Mouse (Mus musculus): ENCODE results near the gene Ccdc28b. TPM values are rescaled to one million over a fixed set of nuclear protein-coding genes. Genes with fewer than 3 reads are reported as not detected.

Ccdc28b gene
- polyA plus RNA-seq, 1 experiment from 2014 or later = 103 TPM

DNA sequence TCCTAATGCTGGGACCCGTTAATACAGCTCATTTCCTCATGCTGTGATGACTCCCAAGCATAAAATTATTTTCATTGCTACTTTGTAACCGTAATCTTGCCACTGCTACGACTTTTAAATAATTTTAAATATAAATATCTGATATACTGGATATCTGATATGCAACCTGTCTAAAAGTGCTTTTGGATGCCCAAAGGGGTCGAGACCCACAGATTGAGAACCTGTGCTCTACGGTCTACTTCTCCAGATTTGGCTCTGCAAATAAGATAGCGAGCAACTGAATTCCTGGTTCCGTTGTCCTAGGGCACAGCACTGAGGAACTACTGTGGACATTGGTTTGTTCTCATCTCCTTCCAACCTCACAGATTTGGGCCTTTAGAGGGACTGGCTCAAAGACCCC is 46.1 kb downstream of the Ccdc28b start:
- Histone ChIP-seq H3K4me3 (no peak overlapping the region), H3K9me3 (no peaks in the 10 kb centered on the region), H3K4me1 (0 out of 2 replicates have a peak, but pooled peaks cover 5% of the 10 kb centered on the region), H3K27ac (no peak overlapping the region), H3K9ac (no peak overlapping the region), H3K27me3 (replicated peaks) (no peaks in the 10 kb centered on the region; the same call in 1 of the 2 replicates), H3K4me2 (replicated peaks) (no peak overlapping the region), H3K36me3 (no peaks in the 10 kb centered on the region)
- WGBS = 85% methylated on average over 7 of the region's 7 CpGs
- no peak for ATAC-seq (ENCODE audit: low FRiP score, low read depth)

DNA sequence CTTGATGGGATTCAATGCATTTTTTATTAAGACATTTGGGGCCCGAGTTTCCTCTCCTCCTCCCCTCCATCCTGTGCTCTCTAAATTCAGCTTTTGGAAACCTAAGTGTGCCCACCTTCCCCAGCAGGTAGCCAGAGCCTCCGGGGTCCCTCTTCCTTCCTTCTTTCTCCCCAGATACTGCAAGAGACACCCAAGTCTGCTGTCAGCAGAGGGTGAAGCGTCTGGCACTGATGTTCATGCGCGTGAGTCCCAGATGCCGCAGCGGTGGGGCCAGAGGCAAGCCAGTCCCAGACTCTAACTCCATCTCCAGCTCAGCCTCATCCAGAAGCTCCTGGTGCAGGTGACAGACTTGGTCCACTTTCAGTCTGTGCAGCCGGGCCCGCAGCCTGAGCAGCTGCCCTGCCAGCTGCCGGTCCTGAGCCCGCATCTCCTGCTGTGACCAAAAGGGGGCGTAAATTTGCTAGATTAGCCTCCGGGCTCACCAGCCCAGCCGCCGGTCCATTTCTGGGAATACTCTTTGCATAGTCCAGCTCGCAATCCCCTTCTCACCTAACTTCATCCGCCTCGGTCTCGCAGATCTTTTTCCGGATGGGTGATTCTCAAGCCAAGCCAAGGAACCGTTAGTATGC is 46.8 kb downstream of the Ccdc28b start:
- Histone ChIP-seq H3K27ac (no peak overlapping the region), H3K27me3 (replicated peaks) (no peaks in the 10 kb centered on the region; the same call in 1 of the 2 replicates), H3K36me3 (no peaks in the 10 kb centered on the region), H3K9ac (no peak overlapping the region), H3K4me3 (no peak overlapping the region), H3K4me2 (replicated peaks) (peak overlapping the region; percentile 16; the same call in 1 of the 2 replicates), H3K4me1 (0 out of 2 replicates have a peak, but pooled peaks cover 5% of the 10 kb centered on the region), H3K9me3 (no peaks in the 10 kb centered on the region)
- 33% methylated on average over 21 of the region's 21 CpGs for WGBS
- ATAC-seq (ENCODE audit: low FRiP score, low read depth) = no peak

DNA sequence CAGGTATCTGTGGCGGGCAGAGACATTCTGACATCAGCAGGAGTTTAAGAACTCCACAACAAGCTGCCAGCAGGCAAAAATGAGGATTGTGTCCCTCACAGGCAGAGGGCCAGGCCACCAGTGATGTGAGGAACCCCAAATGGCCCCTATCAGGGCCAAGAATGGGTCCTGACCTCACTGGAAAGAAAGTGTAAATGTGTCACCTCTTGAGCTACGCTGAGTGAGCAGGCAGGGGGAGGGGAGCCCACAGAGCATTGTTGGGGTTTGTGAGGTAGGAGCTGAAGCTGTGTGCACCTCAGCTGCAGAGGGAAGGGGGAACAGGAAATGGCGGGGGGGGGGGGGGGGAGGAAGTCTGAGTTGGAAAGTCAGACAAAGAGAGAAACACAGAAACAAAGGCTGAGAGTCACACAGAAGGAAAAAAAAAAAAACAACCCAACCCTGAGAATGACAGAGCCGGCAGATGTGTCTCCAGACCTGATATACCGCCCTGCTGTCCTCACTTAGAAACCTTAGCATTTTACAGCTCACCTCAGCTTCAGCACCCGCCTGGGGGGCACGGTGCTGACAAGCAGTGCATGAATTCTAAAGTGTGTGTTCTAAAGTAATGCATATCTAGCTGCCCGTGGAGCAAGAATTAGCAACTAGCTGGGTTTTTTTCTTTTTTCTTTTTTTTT is 48.4 kb downstream of the Ccdc28b start:
- H3K4me3 ChIP-seq = no peak overlapping the region
- H3K9me3 ChIP-seq = no peaks in the 10 kb centered on the region
- no peak overlapping the region for H3K27ac ChIP-seq
- no peaks in the 10 kb centered on the region; the same call in 1 of the 2 replicates for H3K27me3 ChIP-seq (replicated peaks)
- H3K4me1 ChIP-seq = 0 out of 2 replicates have a peak, but pooled peaks cover 5% of the 10 kb centered on the region
- no peak overlapping the region for H3K9ac ChIP-seq
- H3K36me3 ChIP-seq = no peaks in the 10 kb centered on the region
- 47% methylated on average over 7 of the region's 8 CpGs for WGBS
- ATAC-seq (ENCODE audit: low FRiP score, low read depth) = no peak
- H3K4me2 ChIP-seq (replicated peaks) = no peak overlapping the region

DNA sequence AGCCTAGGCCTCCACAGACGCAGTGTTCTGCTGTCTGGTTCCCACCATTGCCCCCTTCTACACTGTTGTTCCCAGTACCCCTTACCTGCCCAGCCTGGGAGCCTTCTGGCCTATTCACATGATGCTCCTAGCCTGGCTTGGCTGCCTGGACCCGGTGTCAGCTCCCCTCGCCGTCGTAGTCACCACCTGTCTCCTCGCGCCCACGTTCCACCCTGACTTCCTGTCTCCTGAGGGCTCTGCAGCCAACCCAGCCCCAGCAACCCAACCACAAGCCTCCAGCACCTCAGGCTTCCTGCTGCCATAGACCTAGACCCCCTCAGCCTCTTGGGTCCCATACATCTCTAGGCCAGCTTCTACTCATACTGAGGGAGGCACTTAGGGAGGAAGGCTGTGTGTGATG is 50.3 kb downstream of the Ccdc28b start, which contains the start of gene Lck:
Gene Lck, minus strand, starts transcription at position 212 of the 400 bp plus-strand sequence.
- no peak for ATAC-seq (ENCODE audit: low FRiP score, low read depth)
- Histone ChIP-seq H3K4me1 (0 out of 2 replicates have a peak, but pooled peaks cover 5% of the 10 kb centered on the region), H3K4me2 (replicated peaks) (no peak within 1 kb of the TSS), H3K27ac (no peak within 1 kb of the TSS), H3K36me3 (no peaks in the 10 kb centered on the region), H3K4me3 (no peak within 1 kb of the TSS), H3K9ac (no peak within 1 kb of the TSS), H3K9me3 (no peaks in the 10 kb centered on the region), H3K27me3 (replicated peaks) (no peaks in the 10 kb centered on the region; the same call in 1 of the 2 replicates)
- WGBS = 86% methylated on average over 8 of the region's 8 CpGs

DNA sequence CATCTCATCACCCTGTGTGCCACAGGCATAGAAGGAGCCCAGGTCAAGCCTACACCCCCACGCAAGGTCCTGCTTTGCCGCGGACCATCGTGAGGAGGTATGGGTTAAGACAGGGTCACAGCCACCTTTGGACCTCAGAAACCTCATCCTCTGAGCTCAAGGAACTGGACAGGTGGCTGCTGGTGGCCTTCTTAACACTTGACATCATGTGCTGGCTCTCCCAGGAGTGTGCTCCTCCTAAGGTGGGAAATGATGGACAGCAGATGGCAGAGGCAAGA is 50.7 kb downstream of the Ccdc28b start:
- 98% methylated on average over 4 of the region's 4 CpGs for WGBS

DNA sequence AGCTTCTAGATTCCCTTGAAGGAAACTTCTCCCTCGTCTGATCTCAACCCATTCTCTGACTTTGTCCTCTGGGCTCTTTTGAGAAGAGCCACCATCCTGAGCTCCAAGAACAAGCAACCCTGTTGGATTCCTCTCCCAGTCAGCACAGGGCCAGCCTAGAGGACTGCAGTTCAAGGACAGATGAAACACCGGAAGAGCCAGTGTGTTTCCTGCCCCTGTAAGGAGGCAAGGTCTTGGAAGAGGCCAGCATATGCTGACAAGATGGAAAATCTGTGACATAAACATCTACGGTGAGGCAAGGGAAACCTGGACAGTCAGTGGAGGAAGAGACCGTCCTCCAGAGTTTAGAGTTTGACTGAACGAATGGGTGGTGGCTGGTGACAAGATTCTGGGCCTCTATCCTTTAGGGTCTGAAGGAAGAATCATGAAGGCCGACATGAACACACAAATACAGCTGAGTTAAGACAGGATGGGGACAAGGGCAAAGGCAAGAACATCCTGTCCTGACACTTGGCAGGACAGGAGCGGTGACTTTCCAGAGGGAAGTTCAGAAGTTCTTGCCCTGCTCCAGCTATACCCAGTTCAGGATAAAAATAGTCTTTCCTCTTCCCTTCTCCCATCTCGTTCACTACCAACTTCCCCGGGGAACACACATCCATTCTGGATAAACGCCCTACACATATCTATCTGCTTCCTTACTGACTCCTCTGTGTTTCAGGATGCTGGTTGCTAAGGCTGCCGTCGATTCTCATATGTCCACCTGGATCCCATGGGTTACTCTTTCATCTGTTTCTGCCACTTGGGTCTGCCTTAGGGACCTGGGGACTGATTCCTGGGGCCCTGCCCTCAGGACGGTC is 51.3 kb downstream of the Ccdc28b start:
- Histone ChIP-seq H3K4me2 (replicated peaks) (no peak overlapping the region), H3K27me3 (replicated peaks) (no peaks in the 10 kb centered on the region), H3K36me3 (no peaks in the 10 kb centered on the region), H3K27ac (no peak overlapping the region), H3K4me1 (0 out of 2 replicates have a peak, but pooled peaks cover 5% of the 10 kb centered on the region), H3K4me3 (no peak overlapping the region), H3K9me3 (no peaks in the 10 kb centered on the region), H3K9ac (no peak overlapping the region)
- no peak for ATAC-seq (ENCODE audit: low FRiP score, low read depth)
- 86% methylated on average over 13 of the region's 13 CpGs for WGBS

More for the DNA sequence above, 50.7 kb downstream of the Ccdc28b start:
- H3K9ac ChIP-seq = no peak overlapping the region
- ATAC-seq (ENCODE audit: low FRiP score, low read depth) = no peak
- H3K4me3 ChIP-seq = no peak overlapping the region
- no peaks in the 10 kb centered on the region for H3K9me3 ChIP-seq
- no peaks in the 10 kb centered on the region; the same call in 1 of the 2 replicates for H3K27me3 ChIP-seq (replicated peaks)
- 0 out of 2 replicates have a peak, but pooled peaks cover 5% of the 10 kb centered on the region for H3K4me1 ChIP-seq
- no peaks in the 10 kb centered on the region for H3K36me3 ChIP-seq
- H3K4me2 ChIP-seq (replicated peaks) = no peak overlapping the region
- no peak overlapping the region for H3K27ac ChIP-seq

DNA sequence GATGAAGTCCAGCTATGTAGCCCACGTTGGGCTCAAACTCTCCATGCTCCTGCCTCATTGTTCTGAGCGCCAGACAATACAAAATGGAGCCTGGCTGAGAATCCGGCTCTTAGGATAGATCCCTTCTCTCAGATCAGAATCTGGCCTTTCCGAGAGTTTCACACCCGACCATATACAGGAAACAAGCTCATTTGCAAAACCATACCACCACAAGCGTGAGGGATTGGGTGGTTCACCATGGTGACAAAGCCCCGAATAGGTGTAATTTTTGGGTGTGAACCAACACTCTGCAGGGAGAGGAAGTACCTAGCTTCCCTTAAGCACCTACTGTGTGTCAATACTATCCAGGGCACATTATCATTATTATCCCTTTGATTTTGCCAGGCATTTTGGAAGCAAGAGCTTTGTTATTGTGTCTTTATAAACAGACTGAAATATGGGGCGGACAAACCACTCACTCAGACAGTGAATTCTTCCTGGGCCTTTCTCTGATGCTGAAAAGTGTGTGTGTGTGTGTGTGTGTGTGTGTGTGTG is 52.1 kb downstream of the Ccdc28b start:
- Histone ChIP-seq H3K36me3 (no peaks in the 10 kb centered on the region), H3K4me3 (no peak overlapping the region), H3K9ac (no peak overlapping the region), H3K4me2 (replicated peaks) (no peak overlapping the region), H3K27me3 (replicated peaks) (no peaks in the 10 kb centered on the region), H3K9me3 (no peaks in the 10 kb centered on the region), H3K27ac (no peak overlapping the region), H3K4me1 (no peaks in the 10 kb centered on the region)
- 78% methylated on average over 8 of the region's 8 CpGs for WGBS
- ATAC-seq (ENCODE audit: low FRiP score, low read depth) = no peak

DNA sequence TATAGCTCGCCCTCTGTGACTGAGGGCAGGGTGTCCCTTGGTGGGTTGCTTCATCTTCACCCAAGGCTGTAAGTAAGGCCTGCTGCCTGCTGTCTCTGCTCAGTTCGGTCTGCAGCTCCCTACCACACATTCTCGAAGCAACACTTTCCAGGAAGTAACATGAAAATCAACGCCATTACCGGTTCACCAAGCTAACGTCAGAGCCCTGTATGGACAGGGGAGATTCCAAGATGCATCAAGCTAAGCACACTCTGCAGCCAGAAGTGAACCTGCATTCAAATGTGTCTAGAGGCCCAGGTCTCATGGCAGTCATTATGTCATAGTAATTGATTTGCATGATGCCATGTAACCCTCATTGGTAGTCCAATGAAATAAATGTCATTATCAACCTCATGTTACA is 53.7 kb downstream of the Ccdc28b start:
- ATAC-seq (ENCODE audit: low FRiP score, low read depth) = no peak
- Histone ChIP-seq H3K27me3 (replicated peaks) (no peaks in the 10 kb centered on the region), H3K36me3 (no peaks in the 10 kb centered on the region), H3K9ac (no peak overlapping the region), H3K27ac (no peak overlapping the region), H3K4me1 (no peaks in the 10 kb centered on the region), H3K4me3 (no peak overlapping the region), H3K4me2 (replicated peaks) (no peak overlapping the region), H3K9me3 (no peaks in the 10 kb centered on the region)
- 84% methylated on average over 6 of the region's 6 CpGs for WGBS

Other genes with a start within 250 kb of the Ccdc28b start
- 12.5 and 15.4 TPM in 2 replicates for gene Zbtb8a, start 245.8 kb downstream of the Ccdc28b start, polyA plus RNA-seq (2016; fragmentation: Nextera tagmentation; extraction: Ambion mirVana)
- gene Zbtb8b, start 183.1 kb downstream of the Ccdc28b start, polyA plus RNA-seq (2016; fragmentation: Nextera tagmentation; extraction: Ambion mirVana) = 4.9 and 5.0 TPM in 2 replicates
- 31.9 and 33.1 TPM in 2 replicates for gene Bsdc1, start 162.4 kb downstream of the Ccdc28b start, polyA plus RNA-seq (2016; fragmentation: Nextera tagmentation; extraction: Ambion mirVana)
- not detected in 2 replicates for gene Tssk3, start 132.9 kb downstream of the Ccdc28b start, polyA plus RNA-seq (2016; fragmentation: Nextera tagmentation; extraction: Ambion mirVana)
- not detected in 2 replicates for gene Fam229a, start 132.8 kb downstream of the Ccdc28b start, polyA plus RNA-seq (2016; fragmentation: Nextera tagmentation; extraction: Ambion mirVana)
- gene Marcksl1, start 110.4 kb downstream of the Ccdc28b start, polyA plus RNA-seq (2016; fragmentation: Nextera tagmentation; extraction: Ambion mirVana) = 2,122 and 2,278 TPM in 2 replicates
- 179 and 192 TPM in 2 replicates for gene Hdac1, start 81.2 kb downstream of the Ccdc28b start, polyA plus RNA-seq (2016; fragmentation: Nextera tagmentation; extraction: Ambion mirVana)
- 7.8 and 8.0 TPM in 2 replicates for gene Lck, start 50.3 kb downstream of the Ccdc28b start, polyA plus RNA-seq (2016; fragmentation: Nextera tagmentation; extraction: Ambion mirVana)
- 1.5 and 2.2 TPM in 2 replicates for gene Fam167b, start 45.4 kb downstream of the Ccdc28b start, polyA plus RNA-seq (2016; fragmentation: Nextera tagmentation; extraction: Ambion mirVana)
- gene Eif3i, start 23.3 kb downstream of the Ccdc28b start, polyA plus RNA-seq (2016; fragmentation: Nextera tagmentation; extraction: Ambion mirVana) = 200 and 208 TPM in 2 replicates
- gene Tmem234, start 23.3 kb downstream of the Ccdc28b start, polyA plus RNA-seq (2016; fragmentation: Nextera tagmentation; extraction: Ambion mirVana) = 175 and 183 TPM in 2 replicates
- 3.1 and 3.3 TPM in 2 replicates for gene Dcdc2b, start 9.7 kb downstream of the Ccdc28b start, polyA plus RNA-seq (2016; fragmentation: Nextera tagmentation; extraction: Ambion mirVana)
- gene Iqcc, start 4.8 kb downstream of the Ccdc28b start, polyA plus RNA-seq (2016; fragmentation: Nextera tagmentation; extraction: Ambion mirVana) = 32.5 and 32.6 TPM in 2 replicates
- 77.6 and 83.5 TPM in 2 replicates for gene Txlna, start 17.1 kb upstream of the Ccdc28b start, polyA plus RNA-seq (2016; fragmentation: Nextera tagmentation; extraction: Ambion mirVana)
- gene Kpna6, start 48.8 kb upstream of the Ccdc28b start, polyA plus RNA-seq (2016; fragmentation: Nextera tagmentation; extraction: Ambion mirVana) = 16.3 and 16.6 TPM in 2 replicates
- 16.0 and 16.8 TPM in 2 replicates for gene Tmem39b, start 72.9 kb upstream of the Ccdc28b start, polyA plus RNA-seq (2016; fragmentation: Nextera tagmentation; extraction: Ambion mirVana)
- 211 and 212 TPM in 2 replicates for gene Khdrbs1, start 118.4 kb upstream of the Ccdc28b start, polyA plus RNA-seq (2016; fragmentation: Nextera tagmentation; extraction: Ambion mirVana)
- 336 and 342 TPM in 2 replicates for gene Ptp4a2, start 187.3 kb upstream of the Ccdc28b start, polyA plus RNA-seq (2016; fragmentation: Nextera tagmentation; extraction: Ambion mirVana)